Mouse (Mus musculus) spleen, adult 2 months (tissue): ENCODE measurements at regions not wholly inside any gene's neighbourhood (a gene's known extent, or its start where the extent isn't known, plus 50 kb on each side); places are given as distances from the start of the nearest gene placed in this dataset.

Experiments
- DNase-seq, 2 experiments: peaks; one replicate each; pipeline versions ENCODE4 v3.0.0 to v3.0.0-alpha.2; 2012 to 2021; ENCODE audit warnings: low spot score in 2 of 2, low read depth in 1 of 2
- H3K27ac ChIP-seq: fragments of 200-500 bp; 2 replicates; pipeline ENCODE4 v1.5.1; 2012; ENCODE audit warnings: low read length, inconsistent platforms; ENCODE audit not compliant: insufficient read depth
- H3K27me3 ChIP-seq: fragments of 200-500 bp; 2 replicates; pipeline ENCODE4 v1.6.1; 2012; ENCODE audit warnings: mild to moderate bottlenecking, moderate library complexity, low read length, inconsistent platforms; ENCODE audit not compliant: control insufficient read depth, insufficient read depth
- H3K36me3 ChIP-seq: fragments of 200-500 bp; 2 replicates; pipeline ENCODE4 v1.6.1; 2012; ENCODE audit warnings: mild to moderate bottlenecking, low read length, inconsistent platforms; ENCODE audit not compliant: control insufficient read depth, insufficient read depth
- H3K4me1 ChIP-seq: fragments of 200-500 bp; 2 replicates; pipeline ENCODE4 v1.6.1; 2011; ENCODE audit warnings: inconsistent platforms; ENCODE audit not compliant: control insufficient read depth, insufficient read depth, insufficient read length
- H3K4me3 ChIP-seq: fragments of 200-500 bp; 2 replicates; pipeline ENCODE4 v1.5.1; 2011; ENCODE audit warnings: mild to moderate bottlenecking, inconsistent platforms; ENCODE audit not compliant: insufficient read depth, insufficient read length; ENCODE audit errors: extremely low read depth
- CTCF ChIP-seq: fragments of 200-500 bp; IDR thresholded peaks from 2 replicates; pipeline ENCODE4 v1.5.1; 2011; ENCODE audit warnings: mild to moderate bottlenecking, inconsistent platforms; ENCODE audit not compliant: insufficient read depth, insufficient read length, insufficient replicate concordance; ENCODE audit errors: extremely low read depth
- POLR2A ChIP-seq: fragments of 200-500 bp; IDR thresholded peaks from 2 replicates; pipeline ENCODE4 v1.6.1; 2011; ENCODE audit warnings: low read depth, low read length, inconsistent platforms
- WGBS: fragments of 180-500 bp; shearing (Covaris S2); methylation state at CpG from one replicate; pipeline ENCODE4 v1.1.7; 2018; 5-methylcytosine and 5-hydroxymethylcytosine counted together

DNA sequence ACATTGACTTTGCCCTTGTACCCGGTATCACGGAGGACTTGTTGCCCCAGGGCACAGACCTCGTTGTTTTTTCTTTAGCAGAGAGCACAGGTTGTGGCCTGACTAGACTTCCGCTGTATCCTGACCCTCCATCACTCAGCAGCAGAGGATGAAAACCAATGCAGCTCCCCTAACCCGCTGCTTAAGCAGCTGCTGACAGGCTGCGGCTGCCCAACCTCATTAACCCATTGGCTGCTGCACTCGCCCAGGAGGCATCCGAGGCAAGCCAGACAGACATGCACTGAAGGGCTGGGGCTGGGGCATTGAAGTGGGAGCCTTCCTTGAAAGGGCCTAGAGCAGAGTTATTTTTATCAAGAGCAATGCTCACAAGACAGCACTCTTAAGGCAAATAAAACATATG lies 157.6 kb downstream of the Etnk1 start:
- WGBS, result 71% methylated on average over 8 of the region's 8 CpGs
- Histone ChIP-seq H3K27ac (no peak overlapping the region), H3K4me1 (no peaks in the 10 kb centered on the region), H3K27me3 (no peaks in the 10 kb centered on the region), H3K4me3 (no peak overlapping the region), H3K36me3 (no peaks in the 10 kb centered on the region)
- DNase-seq, result no peak
- TF ChIP-seq CTCF, result no peak
- no peak for TF ChIP-seq POLR2A

DNA sequence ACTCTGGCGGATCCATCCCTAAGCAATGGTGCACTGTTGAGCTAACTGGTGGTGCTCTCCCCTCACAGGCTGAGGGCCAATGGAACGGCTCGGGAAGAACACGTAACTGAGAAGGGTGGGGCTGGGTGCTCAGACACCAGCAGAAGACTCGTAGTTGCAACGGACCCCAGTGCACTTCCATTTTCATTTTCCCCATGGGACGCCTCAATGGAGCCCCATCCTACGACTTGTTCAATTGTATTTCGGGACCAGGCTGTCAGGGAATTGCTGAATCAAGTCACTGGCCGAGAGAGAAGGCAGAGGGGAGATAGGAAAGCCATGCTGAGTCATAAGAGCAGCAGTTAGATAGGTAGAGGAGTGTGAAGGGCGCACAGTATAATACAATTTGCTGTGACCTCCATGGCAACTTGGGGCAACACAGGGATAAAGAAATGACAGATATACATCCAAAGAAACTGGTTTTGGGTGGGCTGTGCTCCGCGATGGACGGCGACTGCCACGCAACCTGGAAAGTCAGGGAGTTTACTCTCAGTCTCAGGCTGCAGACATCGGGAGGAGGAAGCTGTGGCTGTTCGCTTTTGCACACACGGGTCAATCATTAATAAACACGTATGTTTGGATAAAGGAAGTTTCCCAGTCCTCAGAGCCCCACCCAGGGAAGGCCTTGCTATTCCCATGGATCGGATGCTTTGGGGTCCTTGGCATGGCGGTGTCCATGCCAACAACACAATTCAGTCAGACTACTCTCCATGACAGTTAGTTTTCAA lies 160.1 kb downstream of the Etnk1 start:
- no peak for TF ChIP-seq POLR2A
- no peak for TF ChIP-seq CTCF
- DNase-seq, result peak in 1 of 2 experiments; percentile 12
- Histone ChIP-seq H3K36me3 (no peaks in the 10 kb centered on the region), H3K4me3 (peak overlapping the region; percentile 36; the same call in 1 of the 2 replicates), H3K4me1 (no peaks in the 10 kb centered on the region), H3K27me3 (no peaks in the 10 kb centered on the region), H3K27ac (no peak overlapping the region)
- WGBS, result 73% methylated on average over 22 of the region's 22 CpGs

DNA sequence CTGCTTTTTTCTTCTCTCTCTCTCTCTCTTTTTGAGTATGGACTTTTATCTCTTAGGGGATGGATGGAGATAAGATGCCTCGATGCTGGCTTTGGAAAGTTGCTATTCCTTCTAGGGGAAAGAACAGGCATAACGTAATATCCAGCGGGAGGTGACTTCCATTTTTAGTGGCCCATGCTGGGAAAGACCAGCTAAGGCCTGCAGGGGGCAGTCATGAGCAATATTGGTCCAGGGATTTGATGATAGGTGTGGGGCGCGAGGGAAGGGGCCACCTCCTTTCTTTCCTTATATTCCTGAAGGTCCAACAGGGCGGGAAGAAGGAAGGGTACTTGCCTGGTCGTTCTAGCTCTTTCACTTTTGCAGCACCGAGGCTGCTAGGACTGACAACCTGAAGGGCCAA lies 160.8 kb downstream of the Etnk1 start:
- no peak overlapping the region for H3K4me3 ChIP-seq
- H3K4me1 ChIP-seq, result no peaks in the 10 kb centered on the region
- no peaks in the 10 kb centered on the region for H3K36me3 ChIP-seq
- DNase-seq, result no peak
- no peaks in the 10 kb centered on the region for H3K27me3 ChIP-seq
- no peak overlapping the region for H3K27ac ChIP-seq
- TF ChIP-seq CTCF (peak; percentile 7; the same call in 1 of the 2 replicates), POLR2A (no peak)
- 87% methylated on average over 8 of the region's 8 CpGs for WGBS

DNA sequence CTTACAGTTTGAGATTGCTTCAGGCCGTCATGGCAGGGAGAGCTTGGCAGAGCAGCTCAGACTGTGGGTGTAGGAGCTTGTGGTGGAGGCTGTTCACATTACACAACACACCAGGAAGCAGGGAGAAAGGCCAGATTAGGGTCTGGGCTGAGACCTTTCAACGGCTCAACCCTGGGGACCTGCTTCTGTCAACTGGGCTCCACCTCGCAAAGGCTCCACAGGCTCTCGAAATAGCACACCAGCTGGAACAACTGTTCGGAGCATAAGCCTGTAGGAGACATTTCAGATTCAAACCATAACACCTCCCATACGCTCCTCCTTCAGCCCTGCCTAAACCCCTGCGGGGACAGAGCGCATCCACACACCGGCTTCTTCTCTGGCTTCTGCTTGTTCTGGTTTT lies 161.2 kb downstream of the Etnk1 start:
- WGBS, result 91% methylated on average over 9 of the region's 9 CpGs

DNA sequence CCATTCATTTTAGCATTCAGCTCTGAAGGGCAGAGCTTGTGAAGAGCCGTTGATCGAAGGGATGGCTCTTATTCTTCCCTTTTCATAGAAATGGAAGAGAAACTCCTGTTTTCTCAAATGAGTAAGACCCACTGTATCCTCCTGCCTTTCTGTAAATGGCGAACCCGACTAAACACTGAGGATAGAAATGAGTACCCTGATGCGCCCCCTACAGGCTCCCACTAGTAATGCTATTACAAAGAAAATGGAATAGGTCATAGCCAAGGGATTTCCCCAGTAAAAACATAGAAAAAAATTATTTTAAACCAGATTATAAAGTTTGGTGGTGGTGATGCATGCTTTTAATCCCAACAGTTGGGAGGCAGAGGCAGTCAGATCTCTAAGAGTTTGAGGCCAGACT lies 162.1 kb downstream of the Etnk1 start:
- Histone ChIP-seq H3K36me3 (no peaks in the 10 kb centered on the region), H3K27ac (no peak overlapping the region), H3K27me3 (no peaks in the 10 kb centered on the region), H3K4me1 (no peaks in the 10 kb centered on the region), H3K4me3 (no peak overlapping the region)
- no peak for DNase-seq
- TF ChIP-seq POLR2A (no peak), CTCF (no peak)
- whole genome bisulfite sequencing, result 86% methylated on average over 5 of the region's 5 CpGs

More for the DNA sequence above, 161.2 kb downstream of the Etnk1 start:
- no peak overlapping the region for H3K4me3 ChIP-seq
- H3K27ac ChIP-seq, result no peak overlapping the region
- H3K27me3 ChIP-seq, result no peaks in the 10 kb centered on the region
- no peak for DNase-seq
- H3K4me1 ChIP-seq, result no peaks in the 10 kb centered on the region
- no peaks in the 10 kb centered on the region for H3K36me3 ChIP-seq
- TF ChIP-seq CTCF, result no peak
- TF ChIP-seq POLR2A, result no peak

DNA sequence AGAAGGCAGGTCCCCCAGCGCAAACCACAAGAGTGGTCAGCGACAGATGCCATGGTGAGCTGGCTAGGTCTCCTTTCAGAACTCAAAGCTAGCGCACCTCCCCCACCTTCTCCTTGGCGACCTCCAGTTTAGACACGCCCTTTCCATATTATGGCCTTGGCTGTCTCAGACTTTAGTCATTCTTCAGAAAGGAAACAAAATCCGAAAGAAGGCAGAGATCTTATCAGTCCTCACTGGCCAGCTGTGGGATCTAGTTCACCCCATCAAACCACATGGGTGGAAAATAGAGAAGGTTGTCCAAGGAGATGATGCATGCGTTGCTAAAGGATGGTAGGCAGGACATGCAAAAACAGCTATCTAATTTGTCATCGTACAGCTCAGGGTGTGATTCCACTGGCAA lies 166.5 kb downstream of the Etnk1 start:
- Histone ChIP-seq H3K27ac (no peak overlapping the region), H3K4me3 (no peak overlapping the region), H3K36me3 (no peaks in the 10 kb centered on the region), H3K27me3 (no peaks in the 10 kb centered on the region), H3K4me1 (no peaks in the 10 kb centered on the region)
- TF ChIP-seq POLR2A, result no peak
- no peak for TF ChIP-seq CTCF
- DNase-seq, result no peak
- WGBS, result 83% methylated on average over 8 of the region's 8 CpGs

DNA sequence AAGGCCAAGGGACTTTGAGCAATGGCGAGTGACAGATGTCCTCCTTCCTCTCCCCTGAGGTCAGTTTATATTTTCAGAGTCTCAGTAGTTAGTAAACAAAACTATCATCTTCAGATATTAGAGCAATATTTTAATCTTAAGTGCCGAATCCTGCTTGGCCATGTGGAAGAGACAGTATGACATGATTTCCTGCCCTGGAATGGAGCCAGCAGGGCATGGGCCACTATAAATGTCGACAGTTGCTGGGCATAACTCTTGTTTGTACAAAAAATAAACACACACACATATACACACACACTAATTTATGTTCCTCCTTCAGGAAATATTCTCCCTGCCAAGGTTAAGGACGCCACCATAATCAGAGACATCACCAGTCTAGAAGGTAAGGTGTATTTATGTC lies 169.6 kb downstream of the Etnk1 start:
- TF ChIP-seq POLR2A, result no peak
- no peak for TF ChIP-seq CTCF
- 72% methylated on average over 4 of the region's 4 CpGs for WGBS
- Histone ChIP-seq H3K4me3 (no peak overlapping the region), H3K4me1 (no peaks in the 10 kb centered on the region), H3K36me3 (no peaks in the 10 kb centered on the region), H3K27me3 (no peaks in the 10 kb centered on the region), H3K27ac (no peak overlapping the region)
- no peak for DNase-seq
